8 mouse cellular contexts compared by ENCODE assay signal in genomic region chr16:43801791-43802307, GRCm38 (mm10). TPM values are rescaled to one million over a fixed set of nuclear protein-coding genes. Genes with fewer than 3 reads are reported as not detected.
DNase-seq lines count a peak whose midpoint lies in the region; ATAC-seq and TF ChIP-seq lines count a peak whose summit lies in the region.

No protein-coding gene starts in this region.

- H3K27ac ChIP-seq in brown adipose tissue, adult 24 weeks (replicated peaks; ENCODE audit: low read depth, low read length): no peak overlapping the region
- H3K27ac ChIP-seq in forebrain, embryonic 12.5 days: peak overlapping the region; percentile 83
- peak overlapping the region; percentile 58 for H3K27ac ChIP-seq in heart, postnatal 0 days (ENCODE audit: low read depth)
- no peak overlapping the region for H3K27ac ChIP-seq in olfactory bulb, adult 2 months (ENCODE audit: insufficient read depth, low read depth, low read length)
- H3K27ac ChIP-seq in thymus, adult 2 months (ENCODE audit: control insufficient read depth, insufficient read depth, low read length): no peak overlapping the region

- peak overlapping the region; percentile 64 for H3K4me3 ChIP-seq in brown adipose tissue, adult 24 weeks (ENCODE audit: insufficient read depth, low read depth, low read length)
- peak overlapping the region; percentile 34 for H3K4me3 ChIP-seq in forebrain, embryonic 12.5 days (replicated peaks)
- peak overlapping the region; percentile 46 for H3K4me3 ChIP-seq in heart, postnatal 0 days (ENCODE audit: low read depth, low read length)
- H3K4me3 ChIP-seq in lung, adult 2 months (replicated peaks; ENCODE audit: extremely low read depth, low read depth, low read length): peak overlapping the region; percentile 29
- H3K4me3 ChIP-seq in olfactory bulb, adult 2 months (ENCODE audit: insufficient read depth, low read depth, low read length): peak overlapping the region; percentile 47
- peak overlapping the region; percentile 19; the same call in 1 of the 2 replicates for H3K4me3 ChIP-seq in thymus, adult 2 months (ENCODE audit: control insufficient read depth, insufficient read depth, low read length)

- H3K36me3 ChIP-seq in forebrain, embryonic 12.5 days (replicated peaks): no peaks in the 10 kb centered on the region
- H3K36me3 ChIP-seq in heart, postnatal 0 days (replicated peaks; ENCODE audit: control insufficient read depth, insufficient read depth, low read length): no peaks in the 10 kb centered on the region
- no peaks in the 10 kb centered on the region for H3K36me3 ChIP-seq in thymus, adult 2 months (ENCODE audit: control insufficient read depth, insufficient read depth, low read length)

- TF ChIP-seq CTCF in heart, postnatal 0 days (IDR thresholded peaks at IDR 0.05; ENCODE audit: low read depth): peak; percentile 70
- peak; percentile 68 for TF ChIP-seq CTCF in lung, adult 2 months (IDR thresholded peaks at IDR 0.05; ENCODE audit: insufficient read depth, low read length)
- TF ChIP-seq CTCF in olfactory bulb, adult 2 months (IDR thresholded peaks at IDR 0.05; ENCODE audit: insufficient read depth, low read depth, low read length): peak; percentile 69
- TF ChIP-seq CTCF in thymus, adult 2 months (IDR thresholded peaks at IDR 0.05; ENCODE audit: borderline replicate concordance, control insufficient read depth, extremely low read depth, insufficient read depth, low read length, poor library complexity): peak; percentile 68; the same call in 1 of the 2 replicates

- DNase-seq in CD8-positive naive resting alpha-beta T cell, adult 2 months (ENCODE audit: low read depth in 2 of 2, low spot score in 2 of 2): peak; percentile 63 to 77
- peak; percentile 67 for DNase-seq in heart, postnatal 0 days (ENCODE audit: low spot score)
- peak; percentile 36 to 84 for DNase-seq in kidney, postnatal 36 days
- peak; percentile 81 for DNase-seq in lung, adult 2 months
- DNase-seq in thymus, adult 2 months: peak; percentile 84

- no peak for TF ChIP-seq POLR2A in lung, adult 2 months (IDR thresholded peaks at IDR 0.05; ENCODE audit: borderline replicate concordance, extremely low read depth, low read depth, low read length)
- TF ChIP-seq POLR2A in olfactory bulb, adult 2 months (IDR thresholded peaks at IDR 0.05; ENCODE audit: insufficient read depth, low read depth, low read length): no peak
- TF ChIP-seq POLR2A in thymus, adult 2 months (IDR thresholded peaks at IDR 0.05; ENCODE audit: control insufficient read depth, extremely low read depth, insufficient read depth, low read length, poor library complexity): no peak

- peak overlapping the region; percentile 61 for H3K4me2 ChIP-seq in forebrain, embryonic 12.5 days
- peak overlapping the region; percentile 73 for H3K4me2 ChIP-seq in heart, postnatal 0 days (ENCODE audit: low read depth, low read length)

- peak overlapping the region; percentile 42; the same call in 1 of the 2 replicates for H3K9ac ChIP-seq in forebrain, embryonic 12.5 days
- peak overlapping the region; percentile 3 for H3K9ac ChIP-seq in heart, postnatal 0 days (replicated peaks; ENCODE audit: low read depth, low read length)

- WGBS in forebrain, embryonic 12.5 days: 2% methylated on average over 18 of the region's 18 CpGs
- 2% methylated on average over 18 of the region's 18 CpGs for WGBS in heart, postnatal 0 days
- WGBS in lung, adult 2 months: 3% methylated on average over 18 of the region's 18 CpGs
- 8% methylated on average over 18 of the region's 18 CpGs for WGBS in olfactory bulb, adult 2 months
- 6% methylated on average over 18 of the region's 18 CpGs for WGBS in thymus, adult 2 months

- H3K27me3 ChIP-seq in forebrain, embryonic 12.5 days: 0 out of 2 replicates have a peak, but pooled peaks cover 3% of the 10 kb centered on the region
- H3K27me3 ChIP-seq in heart, postnatal 0 days (ENCODE audit: control insufficient read depth, insufficient read depth, low read length): no peaks in the 10 kb centered on the region
- no peaks in the 10 kb centered on the region for H3K27me3 ChIP-seq in thymus, adult 2 months (ENCODE audit: control insufficient read depth, insufficient read depth, low read length)

- TF ChIP-seq EP300 in heart, postnatal 0 days (IDR thresholded peaks at IDR 0.05; ENCODE audit: low read depth): no peak

- H3K9me3 ChIP-seq in forebrain, embryonic 12.5 days: 0 out of 2 replicates have a peak, but pooled peaks cover 2% of the 10 kb centered on the region
- no peaks in the 10 kb centered on the region; the same call in 1 of the 2 replicates for H3K9me3 ChIP-seq in heart, postnatal 0 days (replicated peaks; ENCODE audit: control insufficient read depth, low read length)

- no peaks in the 10 kb centered on the region for H3K4me1 ChIP-seq in brown adipose tissue, adult 24 weeks (ENCODE audit: control insufficient read depth, insufficient read depth, insufficient read length, low read length)
- peaks cover 31% of the 10 kb centered on the region for H3K4me1 ChIP-seq in forebrain, embryonic 12.5 days
- H3K4me1 ChIP-seq in heart, postnatal 0 days (ENCODE audit: control insufficient read depth, insufficient read depth): peaks cover 21% of the 10 kb centered on the region
- H3K4me1 ChIP-seq in lung, adult 2 months (ENCODE audit: control insufficient read depth, insufficient read depth, low read length): no peaks in the 10 kb centered on the region
- H3K4me1 ChIP-seq in olfactory bulb, adult 2 months (ENCODE audit: control insufficient read depth, insufficient read depth, low read length): peaks cover 11% of the 10 kb centered on the region
- peaks cover 4% of the 10 kb centered on the region for H3K4me1 ChIP-seq in thymus, adult 2 months (replicated peaks; ENCODE audit: control insufficient read depth, insufficient read depth, low read length)

- ATAC-seq in forebrain, embryonic 12.5 days (ENCODE audit: low FRiP score): peak; percentile 51
- ATAC-seq in heart, postnatal 0 days (ENCODE audit: insufficient read depth, low read depth): peak; percentile 84

RNA-seq across cellular contexts. Expression of gene Drd3, which starts 48.0 kb away (rescaled TPM):
- not detected in 2 replicates for polyA plus RNA-seq in brown adipose tissue, adult 24 weeks (2012; ENCODE audit: insufficient read depth, insufficient read length, missing spikeins)
- 0.13 and 0.27 TPM in 2 replicates for polyA plus RNA-seq in forebrain, embryonic 12.5 days (2016; fragmentation: Nextera tagmentation; extraction: Ambion mirVana)
- 0.46 TPM in 1 of 2 replicates, not detected in the other for total RNA-seq in heart, postnatal 0 days (2014; rRNA removed; ENCODE audit: low replicate concordance)
- polyA plus RNA-seq in heart, postnatal 0 days (2015; fragmentation: Nextera tagmentation; extraction: Ambion mirVana): not detected in 2 replicates
- not detected in 2 replicates for polyA plus RNA-seq in lung, adult 2 months (2012; rRNA removed)
- not detected in 2 replicates for polyA plus RNA-seq in olfactory bulb, adult 2 months (2012; ENCODE audit: insufficient read depth, insufficient read length, low replicate concordance, missing spikeins)
- polyA plus RNA-seq in thymus, adult 2 months (2012; rRNA removed): not detected in 2 replicates

Comparison
In these comparisons a context has a peak if more than half of its experiments do, and no peak if none do; other contexts are left out.
1. H3K27ac ChIP-seq: peak in forebrain, embryonic 12.5 days (single experiment) and heart, postnatal 0 days (single experiment); none in brown adipose tissue, adult 24 weeks (single experiment), olfactory bulb, adult 2 months (single experiment) and thymus, adult 2 months (single experiment).
2. Peak in every context shown above with its lines, with median percentiles within 50 percentile points of each other: DNase-seq, H3K4me3 ChIP-seq and CTCF ChIP-seq.